Mouse (Mus musculus) forebrain, embryonic 13.5 days (tissue): ENCODE measurements at regions not wholly inside any gene's neighbourhood (a gene's known extent, or its start where the extent isn't known, plus 50 kb on each side); places are given as distances from the start of the nearest gene placed in this dataset.
A peak's percentile ranks its signal among the peaks of the same experiment; 100 is the strongest.

ENCODE experiments used
- ATAC-seq: fragments of 200-750 bp; cut with Nextera tagmentation; 2 replicates; pipeline ENCODE4 v1.8.0; 2017
- H3K27ac ChIP-seq: fragments of 300-500 bp; sonication (generic); 2 replicates; pipeline ENCODE4 v1.5.1; 2015; ENCODE audit warnings: inconsistent platforms, mild to moderate bottlenecking, moderate library complexity
- H3K27me3 ChIP-seq: fragments of 300-500 bp; sonication (generic); 2 replicates; pipeline ENCODE4 v1.6.1; 2015; ENCODE audit warnings: mild to moderate bottlenecking, inconsistent platforms
- H3K36me3 ChIP-seq: fragments of 300-500 bp; sonication (generic); 2 replicates; pipeline ENCODE4 v1.6.1; 2015; ENCODE audit warnings: mild to moderate bottlenecking, inconsistent platforms; ENCODE audit not compliant: poor library complexity, severe bottlenecking
- H3K4me1 ChIP-seq: fragments of 300-500 bp; sonication (generic); 2 replicates; pipeline ENCODE4 v1.6.1; 2015; ENCODE audit warnings: inconsistent platforms
- H3K4me2 ChIP-seq: fragments of 300-500 bp; sonication (generic); 2 replicates; pipeline ENCODE4 v1.6.1; 2015; ENCODE audit warnings: inconsistent platforms, mild to moderate bottlenecking, moderate library complexity
- H3K4me3 ChIP-seq: fragments of 300-500 bp; sonication (generic); 2 replicates; pipeline ENCODE4 v1.5.1; 2015; ENCODE audit warnings: mild to moderate bottlenecking, inconsistent platforms
- H3K9ac ChIP-seq: fragments of 300-500 bp; sonication (generic); 2 replicates; pipeline ENCODE4 v1.6.1; 2015; ENCODE audit warnings: mild to moderate bottlenecking, inconsistent platforms
- H3K9me3 ChIP-seq: fragments of 300-500 bp; sonication (generic); replicated peaks from 2 replicates; pipeline ENCODE4 v1.6.1; 2016; ENCODE audit warnings: inconsistent platforms
- WGBS: fragments of 180-500 bp; shearing (Covaris S2); methylation state at CpG from one replicate; pipeline ENCODE4 v1.1.7; 2015; 5-methylcytosine and 5-hydroxymethylcytosine counted together

GRCm38 (mm10) chr2:180396211-180396610 lies 59.8 kb upstream of the Slco4a1 start:
- no peak for ATAC-seq
- no peak overlapping the region for H3K4me2 ChIP-seq
- 68% methylated on average over 3 of the region's 3 CpGs for WGBS

GRCm38 (mm10) chr2:180395279-180396034 lies 60.6 kb upstream of the Slco4a1 start:
- H3K27me3 ChIP-seq, result peaks cover 9% of the 10 kb centered on the region; the same call in 1 of the 2 replicates
- H3K9ac ChIP-seq, result no peak overlapping the region
- H3K4me3 ChIP-seq, result no peak overlapping the region
- WGBS, result 64% methylated on average over 11 of the region's 11 CpGs
- no peak overlapping the region for H3K27ac ChIP-seq
- no peak overlapping the region for H3K4me2 ChIP-seq
- no peaks in the 10 kb centered on the region for H3K36me3 ChIP-seq
- H3K9me3 ChIP-seq, result no peaks in the 10 kb centered on the region
- ATAC-seq, result no peak
- no peaks in the 10 kb centered on the region for H3K4me1 ChIP-seq

More at GRCm38 (mm10) chr2:180396211-180396610, 59.8 kb upstream of the Slco4a1 start:
- Histone ChIP-seq H3K9ac (no peak overlapping the region), H3K27me3 (peaks cover 5% of the 10 kb centered on the region; the same call in 1 of the 2 replicates), H3K4me1 (no peaks in the 10 kb centered on the region), H3K9me3 (no peaks in the 10 kb centered on the region), H3K36me3 (no peaks in the 10 kb centered on the region), H3K4me3 (no peak overlapping the region), H3K27ac (no peak overlapping the region)

- no peak overlapping the region for H3K4me2 ChIP-seq
- no peak overlapping the region for H3K27ac ChIP-seq
- no peak overlapping the region for H3K4me3 ChIP-seq
- H3K9me3 ChIP-seq, result no peaks in the 10 kb centered on the region
- 69% methylated on average over 16 of the region's 16 CpGs for WGBS
- H3K27me3 ChIP-seq, result peaks cover 31% of the 10 kb centered on the region
- H3K9ac ChIP-seq, result no peak overlapping the region
- H3K36me3 ChIP-seq, result no peaks in the 10 kb centered on the region
- no peak for ATAC-seq
- no peaks in the 10 kb centered on the region for H3K4me1 ChIP-seq
Observed at GRCm38 (mm10) chr2:180392846-180393700, 58.6 kb upstream of the Gata5 start.

GRCm38 (mm10) chr2:180392298-180392697 lies 57.8 kb upstream of the Gata5 start:
- Histone ChIP-seq H3K9me3 (no peaks in the 10 kb centered on the region), H3K27ac (no peak overlapping the region), H3K9ac (no peak overlapping the region), H3K36me3 (no peaks in the 10 kb centered on the region), H3K4me2 (no peak overlapping the region), H3K4me3 (no peak overlapping the region), H3K27me3 (peaks cover 37% of the 10 kb centered on the region), H3K4me1 (no peaks in the 10 kb centered on the region)
- WGBS, result 93% methylated on average over 6 of the region's 6 CpGs
- no peak for ATAC-seq

GRCm38 (mm10) chr2:180391349-180391748 lies 56.9 kb upstream of the Gata5 start:
- Histone ChIP-seq H3K4me1 (peaks cover 3% of the 10 kb centered on the region), H3K4me3 (no peak overlapping the region), H3K27ac (no peak overlapping the region), H3K4me2 (no peak overlapping the region), H3K27me3 (peaks cover 47% of the 10 kb centered on the region), H3K9ac (no peak overlapping the region), H3K9me3 (no peaks in the 10 kb centered on the region), H3K36me3 (no peaks in the 10 kb centered on the region)
- 83% methylated on average over 3 of the region's 3 CpGs for WGBS
- ATAC-seq, result no peak

GRCm38 (mm10) chr2:180390216-180390996 lies 55.9 kb upstream of the Gata5 start:
- Histone ChIP-seq H3K4me1 (peaks cover 10% of the 10 kb centered on the region), H3K4me3 (no peak overlapping the region), H3K27me3 (peaks cover 55% of the 10 kb centered on the region), H3K4me2 (no peak overlapping the region), H3K27ac (no peak overlapping the region), H3K36me3 (no peaks in the 10 kb centered on the region), H3K9me3 (no peaks in the 10 kb centered on the region), H3K9ac (no peak overlapping the region)
- WGBS, result 85% methylated on average over 15 of the region's 15 CpGs
- ATAC-seq, result no peak

GRCm38 (mm10) chr2:180389486-180389885 lies 55.0 kb upstream of the Gata5 start:
- no peak for ATAC-seq
- peaks cover 12% of the 10 kb centered on the region for H3K4me1 ChIP-seq
- no peak overlapping the region for H3K27ac ChIP-seq
- H3K9me3 ChIP-seq, result no peaks in the 10 kb centered on the region
- H3K27me3 ChIP-seq, result peaks cover 64% of the 10 kb centered on the region
- no peaks in the 10 kb centered on the region for H3K36me3 ChIP-seq
- H3K4me2 ChIP-seq, result no peak overlapping the region
- H3K9ac ChIP-seq, result no peak overlapping the region
- no peak overlapping the region for H3K4me3 ChIP-seq
- WGBS, result 23% methylated on average over 2 of the region's 2 CpGs

GRCm38 (mm10) chr2:180389013-180389412 lies 54.5 kb upstream of the Gata5 start:
- no peak overlapping the region for H3K27ac ChIP-seq
- ATAC-seq, result no peak
- no peak overlapping the region for H3K4me2 ChIP-seq
- 47% methylated on average over 12 of the region's 12 CpGs for WGBS
- H3K9ac ChIP-seq, result no peak overlapping the region
- H3K4me1 ChIP-seq, result peaks cover 12% of the 10 kb centered on the region
- H3K4me3 ChIP-seq, result no peak overlapping the region
- H3K27me3 ChIP-seq, result peaks cover 69% of the 10 kb centered on the region
- no peaks in the 10 kb centered on the region for H3K9me3 ChIP-seq
- H3K36me3 ChIP-seq, result no peaks in the 10 kb centered on the region

GRCm38 (mm10) chr2:180388122-180388521 lies 53.6 kb upstream of the Gata5 start:
- WGBS, result 76% methylated on average over 5 of the region's 5 CpGs
- no peak for ATAC-seq
- H3K4me3 ChIP-seq, result no peak overlapping the region
- H3K4me1 ChIP-seq, result peaks cover 12% of the 10 kb centered on the region
- no peaks in the 10 kb centered on the region for H3K9me3 ChIP-seq
- no peak overlapping the region for H3K27ac ChIP-seq
- H3K4me2 ChIP-seq, result no peak overlapping the region
- H3K9ac ChIP-seq, result no peak overlapping the region
- no peaks in the 10 kb centered on the region for H3K36me3 ChIP-seq
- peaks cover 78% of the 10 kb centered on the region for H3K27me3 ChIP-seq

- Histone ChIP-seq H3K36me3 (no peaks in the 10 kb centered on the region), H3K9ac (no peak overlapping the region), H3K9me3 (no peaks in the 10 kb centered on the region), H3K4me2 (no peak overlapping the region), H3K4me1 (peaks cover 12% of the 10 kb centered on the region), H3K27ac (no peak overlapping the region), H3K4me3 (no peak overlapping the region), H3K27me3 (peaks cover 78% of the 10 kb centered on the region)
- ATAC-seq, result no peak
- 44% methylated on average over 2 of the region's 2 CpGs for WGBS
Observed at GRCm38 (mm10) chr2:180387305-180387704, 52.8 kb upstream of the Gata5 start.

GRCm38 (mm10) chr2:180385967-180386688 lies 51.6 kb upstream of the Gata5 start:
- WGBS, result under 1% methylated on average over 31 of the region's 35 CpGs
- Histone ChIP-seq H3K27me3 (peaks cover 82% of the 10 kb centered on the region), H3K9me3 (no peaks in the 10 kb centered on the region), H3K4me3 (peak overlapping the region; percentile 45), H3K27ac (no peak overlapping the region), H3K4me1 (peaks cover 12% of the 10 kb centered on the region), H3K36me3 (no peaks in the 10 kb centered on the region), H3K4me2 (peak overlapping the region; percentile 82), H3K9ac (peak overlapping the region; percentile 63)
- ATAC-seq, result peak; percentile 36; the same call in 1 of the 2 replicates
